Mouse (Mus musculus) cortical plate, adult 2 months (tissue): ENCODE data around the gene Gm49416.

Experiments
- CTCF ChIP-seq: fragments of 200-500 bp; IDR thresholded peaks from 2 replicates; pipeline ENCODE4 v1.5.1; 2011; ENCODE audit warnings: mild to moderate bottlenecking, control low read depth, low read length; ENCODE audit not compliant: insufficient read depth; ENCODE audit errors: extremely low read depth
- POLR2A ChIP-seq: fragments of 200-500 bp; IDR thresholded peaks from 2 replicates; pipeline ENCODE4 v1.6.1; 2011; ENCODE audit warnings: mild to moderate bottlenecking, low read length, control low read depth; ENCODE audit not compliant: insufficient read depth; ENCODE audit errors: extremely low read depth

DNA sequence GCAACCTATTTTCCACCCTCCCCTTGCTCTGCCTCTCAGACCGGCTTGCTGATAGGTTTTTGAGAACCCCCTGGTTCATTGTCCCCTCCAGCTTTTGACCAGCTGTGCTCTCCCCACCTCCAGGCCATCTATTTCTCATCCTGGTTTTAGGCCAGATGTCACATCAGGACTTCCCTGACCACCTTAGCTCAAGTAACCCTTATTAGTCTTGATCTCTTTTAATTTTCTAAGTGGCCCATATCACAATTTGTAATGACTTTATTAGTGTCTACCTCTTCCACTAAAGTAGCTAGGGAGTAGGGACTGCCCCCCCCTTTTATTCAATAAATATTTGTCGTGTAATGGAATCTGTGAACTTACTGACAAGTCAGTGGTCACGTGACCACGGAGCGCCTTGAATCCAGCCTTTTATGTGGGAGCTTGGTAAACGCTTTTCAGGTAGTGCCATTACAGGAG is 32.1 kb downstream of the Gm49416 start:
- TF ChIP-seq CTCF: no peak
- no peak for TF ChIP-seq POLR2A
